Mouse (Mus musculus): ENCODE results near the gene Gnb1.

DNA sequence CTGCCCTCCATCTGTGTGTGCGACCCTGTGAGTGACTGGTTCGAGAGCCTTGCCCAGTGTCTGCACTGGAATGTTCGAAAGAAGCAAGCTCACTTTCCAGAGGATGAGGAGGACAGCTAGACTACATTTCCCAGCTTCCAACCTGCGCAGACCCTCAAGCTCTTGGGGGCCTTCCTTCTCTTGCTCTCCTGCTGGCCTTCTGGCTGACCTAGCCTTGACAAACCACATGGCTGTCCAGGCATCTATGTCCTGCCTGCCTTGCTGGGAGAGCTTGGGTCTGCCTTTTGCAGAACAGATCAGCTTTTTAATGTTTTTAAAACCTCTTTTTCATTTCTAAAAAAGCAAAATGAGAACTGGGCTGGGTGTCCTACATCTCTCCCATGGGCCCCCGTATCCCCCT lies 98.2 kb downstream of the Gnb1 start:
- no peak for TF ChIP-seq CTCF (IDR thresholded peaks at IDR 0.05; ENCODE audit: low read depth, low read length)
- no peak for TF ChIP-seq TAL1 (conservative IDR thresholded peaks at IDR 0.05; ENCODE audit: low read depth, low read length)
- no peak for TF ChIP-seq GATA1 (IDR thresholded peaks at IDR 0.05; ENCODE audit: borderline replicate concordance, low read length)
- no peak for TF ChIP-seq POLR2AphosphoS5 (IDR thresholded peaks at IDR 0.05; ENCODE audit: insufficient replicate concordance, low read depth, low read length)

All from G1E (cell line).